ENCODE assay signal across 11 mouse cellular contexts in genomic region chr9:115075191-115075590, GRCm38 (mm10).
"Had no signal": no experiment of that assay in that cellular context is flagged by ENCODE, and none has a peak within 500 bp of the region (broad histone marks: within the 10 kb centered on the region; RNA-seq: fewer than 3 reads in every experiment).

No protein-coding gene starts in this region.

- H3K4me3 ChIP-seq: limb, embryonic 10.5 days; liver, embryonic 12.5 days; midbrain, embryonic 15.5 days; neural tube, embryonic 12.5 days had no signal

- H3K27ac ChIP-seq: limb, embryonic 10.5 days; liver, embryonic 12.5 days; midbrain, embryonic 15.5 days; neural tube, embryonic 12.5 days had no signal

- H3K9ac ChIP-seq: liver, embryonic 12.5 days; liver, postnatal 0 days; midbrain, embryonic 15.5 days; neural tube, embryonic 12.5 days had no signal

- H3K27me3 ChIP-seq: liver, embryonic 12.5 days; midbrain, embryonic 15.5 days; neural tube, embryonic 12.5 days had no signal

- H3K36me3 ChIP-seq: limb, embryonic 10.5 days; liver, embryonic 12.5 days; midbrain, embryonic 15.5 days; neural tube, embryonic 12.5 days had no signal

- DNase-seq: kidney, adult 18-20 months; kidney, postnatal 25 days; layer of hippocampus, adult 9-11 months; liver, postnatal 0 days; lung, postnatal 36 days; thymus, postnatal 36 days had no signal

- ATAC-seq: liver, embryonic 12.5 days; liver, postnatal 0 days; lung, postnatal 0 days; midbrain, embryonic 15.5 days had no signal

- H3K4me1 ChIP-seq: limb, embryonic 10.5 days; liver, embryonic 12.5 days; midbrain, embryonic 15.5 days; neural tube, embryonic 12.5 days had no signal

- H3K4me2 ChIP-seq: liver, embryonic 12.5 days; midbrain, embryonic 15.5 days; neural tube, embryonic 12.5 days had no signal

- H3K9me3 ChIP-seq: limb, embryonic 10.5 days; liver, embryonic 12.5 days; midbrain, embryonic 15.5 days had no signal
